Mouse (Mus musculus): ENCODE data around the gene Olfr1344. TPM values are rescaled to one million over a fixed set of nuclear protein-coding genes. Genes with fewer than 3 reads are reported as not detected.

Gene Olfr1344
- not detected for total RNA-seq (2023)

DNA sequence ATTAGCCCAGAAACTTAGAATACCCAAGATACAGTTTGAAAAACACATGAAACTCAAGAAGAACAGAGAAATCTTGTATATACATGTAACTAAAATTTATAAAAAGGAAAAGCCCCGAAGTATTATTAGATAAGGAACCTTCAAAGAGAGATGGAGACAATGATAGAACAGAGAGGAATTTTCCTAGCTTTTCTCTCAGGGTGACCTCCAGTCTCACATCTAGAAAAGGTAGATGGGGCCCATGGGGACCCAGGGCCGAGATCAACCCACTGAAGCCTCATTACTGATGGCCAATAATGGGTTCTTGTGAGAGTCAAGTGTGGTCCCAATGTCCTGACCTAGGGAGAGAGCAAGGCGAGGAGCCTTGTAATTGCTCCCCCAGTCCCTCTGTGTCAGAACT, at the start of gene Olfr1344:
Olfr1344 (plus strand) TSS at position 301 of the 400 bp plus-strand sequence.

DNA sequence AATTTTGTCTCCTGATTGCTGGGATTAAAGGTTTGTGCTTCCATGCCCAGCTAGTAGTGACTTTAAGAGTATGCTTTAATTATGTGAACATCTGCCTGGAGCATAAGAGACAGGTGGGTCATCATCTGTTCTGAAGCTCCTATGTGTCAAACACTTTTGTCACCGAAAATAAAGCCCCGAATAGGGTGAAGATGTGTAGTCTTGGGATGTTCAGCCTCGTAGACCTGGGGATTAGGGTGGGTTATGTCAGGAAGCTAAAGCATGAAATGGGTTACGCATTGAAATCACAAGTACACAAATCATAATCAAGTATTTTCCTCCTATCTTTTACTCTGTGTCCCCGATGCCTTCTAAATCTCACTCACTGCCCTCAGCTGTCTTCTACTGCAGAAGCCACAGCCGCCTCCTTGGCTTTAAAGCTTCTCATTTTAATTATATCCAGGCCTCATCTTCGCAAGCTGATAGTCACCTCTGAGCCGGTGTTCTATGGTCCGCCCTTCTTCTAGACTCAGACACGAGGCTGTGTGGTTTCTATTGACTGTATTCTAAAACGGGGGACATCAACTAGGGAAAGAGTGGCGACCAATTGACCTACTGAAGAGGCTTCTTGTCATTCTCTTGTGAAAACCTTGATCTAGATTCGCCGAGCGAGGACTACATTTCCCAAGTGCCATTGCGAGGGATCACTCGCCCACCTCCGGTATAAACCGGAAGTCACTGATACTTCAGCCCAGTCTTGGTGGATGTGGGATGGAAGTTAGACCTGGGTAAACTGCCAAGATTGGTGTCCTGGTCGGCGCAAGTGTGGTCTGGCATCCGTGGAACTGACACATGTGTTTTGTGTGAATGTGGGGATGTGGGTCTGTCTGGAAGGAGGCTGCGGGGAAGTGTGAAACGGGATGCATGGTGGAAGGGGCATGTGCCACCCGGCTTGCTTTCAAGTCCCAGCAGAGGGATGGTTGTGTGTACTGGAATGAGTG, 40.2 kb upstream of the Olfr1344 start, which contains the start of gene Smim17:
Smim17 (plus strand) TSS at position 720 of the 980 bp plus-strand sequence.

DNA sequence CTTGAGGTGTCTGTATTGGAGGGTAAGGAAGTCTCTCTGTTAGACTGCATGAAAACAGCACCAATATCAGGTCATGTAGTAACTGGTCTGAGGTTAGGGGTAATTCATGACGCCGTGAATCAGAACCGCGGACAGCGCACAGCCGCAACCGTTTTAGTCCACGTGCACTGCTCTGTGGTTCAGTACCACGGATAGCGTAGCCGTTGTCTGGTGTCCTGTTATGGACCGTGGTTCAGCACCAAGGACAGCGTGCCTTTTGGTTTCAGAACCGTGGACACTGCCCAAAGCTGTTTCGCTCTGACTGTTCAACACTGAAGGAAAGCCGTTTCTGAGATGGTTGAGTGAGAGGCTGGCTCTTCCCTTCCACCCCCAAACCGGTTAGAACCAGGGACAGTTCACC, 28.4 kb upstream of the Olfr1344 start, which contains the start of gene Gm20715:
Gm20715 (plus strand) TSS at position 235 of the 400 bp plus-strand sequence.

DNA sequence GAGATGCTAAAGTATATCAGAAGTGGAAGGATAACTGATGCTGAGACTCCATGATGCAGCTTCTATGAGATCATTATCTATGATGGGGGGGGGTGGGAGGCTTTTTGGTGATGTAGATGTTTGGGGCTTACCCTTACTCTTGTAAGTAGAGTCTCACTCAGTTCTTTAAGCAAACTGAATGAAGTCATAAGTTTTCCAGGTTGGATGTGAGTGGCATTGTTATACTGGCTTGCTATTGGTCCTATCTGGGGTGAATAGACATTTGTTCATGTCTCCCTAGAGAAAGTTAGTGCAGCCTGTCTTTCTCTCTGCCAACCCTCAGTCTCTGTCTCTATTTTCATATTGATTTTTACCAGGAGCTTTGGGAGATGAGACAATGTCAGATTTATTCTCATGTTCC, 17.4 kb downstream of the Olfr1344 start, which contains the start of gene Olfr1336:
Olfr1336 (plus strand) TSS at position 301 of the 400 bp plus-strand sequence.

DNA sequence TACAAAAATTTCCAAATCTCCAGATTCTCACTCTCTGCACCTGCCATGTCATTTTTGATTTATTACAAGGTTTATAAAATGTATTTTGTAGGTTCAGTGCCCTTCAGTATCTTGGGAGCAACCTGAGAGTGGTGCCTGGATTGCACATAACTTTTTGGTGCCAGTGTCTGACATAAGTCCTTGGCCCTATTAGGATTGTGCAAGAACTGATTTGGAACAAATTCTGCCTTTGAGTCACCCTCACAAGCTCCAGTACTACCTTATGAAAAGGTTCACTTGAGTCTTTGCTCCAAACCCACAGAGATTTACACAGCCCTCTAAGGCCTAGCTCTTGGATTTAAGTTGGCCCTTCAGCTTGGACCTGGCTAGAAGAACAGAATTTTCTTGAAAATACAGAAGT, 28.5 kb downstream of the Olfr1344 start, which contains the start of gene Olfr1346:
Olfr1346 (plus strand) TSS at position 151 of the 400 bp plus-strand sequence.

DNA sequence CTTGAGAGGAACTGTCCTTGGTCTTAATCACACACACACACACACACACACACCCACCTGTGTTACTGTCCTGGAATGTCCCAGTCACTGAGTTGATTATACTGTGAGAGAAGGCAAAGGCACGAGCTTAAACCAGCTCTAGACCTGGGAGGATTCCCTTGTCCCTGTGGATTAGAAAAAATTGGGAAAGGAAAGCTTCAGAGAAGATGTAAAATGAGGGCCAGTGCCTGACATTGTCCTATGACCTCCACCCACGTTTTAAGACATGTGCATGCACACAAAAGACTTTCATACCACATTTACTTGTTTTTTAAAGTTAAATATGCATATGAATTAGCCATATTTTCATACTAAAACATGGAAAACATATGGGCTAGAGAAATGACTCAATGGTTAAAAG, 48.4 kb downstream of the Olfr1344 start, which contains the start of gene Olfr5:
Olfr5 (minus strand) TSS at position 101 of the 400 bp plus-strand sequence.

Other genes with a start within 250 kb of the Olfr1344 start
- gene Galp, start 241.6 kb upstream of the Olfr1344 start, total RNA-seq (2023), result not detected
- not detected for gene Zscan5b, start 216.4 kb upstream of the Olfr1344 start, total RNA-seq (2023)
- gene Epp13, start 186.0 kb upstream of the Olfr1344 start, total RNA-seq (2023), result not detected
- 1 to 10 TPM; 6.7 TPM for gene Zfp667, start 152.1 kb upstream of the Olfr1344 start, total RNA-seq (2023)
- 1 to 10 TPM; 2.0 to 2.7 TPM for gene Zfp583, start 107.4 kb upstream of the Olfr1344 start, total RNA-seq (2023)
- gene Gm3854, start 94.9 kb upstream of the Olfr1344 start, total RNA-seq (2023), result under 1 TPM; 0.50 to 0.55 TPM
- gene Zfp78, start 75.4 kb upstream of the Olfr1344 start, total RNA-seq (2023), result 1 to 10 TPM; 2.2 to 3.1 TPM
- 1 to 10 TPM; 5.5 to 7.0 TPM for gene Zfp28, start 55.4 kb upstream of the Olfr1344 start, total RNA-seq (2023)
- not detected for gene Smim17, start 40.0 kb upstream of the Olfr1344 start, total RNA-seq (2023)
- under 1 TPM; 0.15 to 0.18 TPM for gene Gm20715, start 28.4 kb upstream of the Olfr1344 start, total RNA-seq (2023)
- not detected for gene Olfr1336, start 17.5 kb downstream of the Olfr1344 start, total RNA-seq (2023)
- not detected for gene Olfr1346, start 28.4 kb downstream of the Olfr1344 start, total RNA-seq (2023)
- gene Olfr5, start 48.3 kb downstream of the Olfr1344 start, total RNA-seq (2023), result not detected
- not detected for gene Olfr1347, start 61.1 kb downstream of the Olfr1344 start, total RNA-seq (2023)
- not detected for gene Olfr1348, start 70.1 kb downstream of the Olfr1344 start, total RNA-seq (2023)
- gene Olfr1349, start 84.3 kb downstream of the Olfr1344 start, total RNA-seq (2023), result not detected
- gene Olfr1350, start 126.2 kb downstream of the Olfr1344 start, total RNA-seq (2023), result not detected

Data from T-cell, adult 66 days (primary cell).